Mouse (Mus musculus) C2C12 (cell line): ENCODE measurements at regions not wholly inside any gene's neighbourhood (a gene's known extent, or its start where the extent isn't known, plus 50 kb on each side); places are given as distances from the start of the nearest gene placed in this dataset.

Source experiments
- H3K27me3 ChIP-seq: one replicate; pipeline ENCODE4 v1.6.1; 2011; ENCODE audit not compliant: control insufficient read depth, insufficient read depth, insufficient read length
- H3K36me3 ChIP-seq: one replicate; pipeline ENCODE4 v1.6.1; 2011; ENCODE audit not compliant: control insufficient read depth, insufficient read depth
- H3K4me3 ChIP-seq: one replicate; pipeline ENCODE4 v1.5.1; 2011; ENCODE audit warnings: mild to moderate bottlenecking, control low read depth; ENCODE audit not compliant: poor library complexity, insufficient read depth, severe bottlenecking
- H3K79me2 ChIP-seq: one replicate; pipeline ENCODE4 v1.6.1; 2011; ENCODE audit not compliant: control insufficient read depth, insufficient read depth
- H3K79me3 ChIP-seq: one replicate; pipeline ENCODE4 v1.6.1; 2011; ENCODE audit warnings: low read depth, control low read depth
- H3ac ChIP-seq: one replicate; pipeline ENCODE3; 2011; ENCODE audit warnings: low read depth; ENCODE audit not compliant: control insufficient read depth, insufficient read length
- CEBPB ChIP-seq: IDR thresholded peaks from one replicate; pipeline ENCODE4 v1.6.1; 2011; ENCODE audit warnings: low read depth, mild to moderate bottlenecking, control low read depth, moderate library complexity
- CTCF ChIP-seq: IDR thresholded peaks from one replicate; pipeline ENCODE4 v1.5.1; 2011; ENCODE audit not compliant: control insufficient read depth, insufficient read depth, insufficient read length
- FOSL1 ChIP-seq: IDR thresholded peaks from one replicate; pipeline ENCODE4 v1.8.0; 2011; ENCODE audit warnings: mild to moderate bottlenecking, low read length; ENCODE audit not compliant: poor library complexity, insufficient read depth, severe bottlenecking
- MAX ChIP-seq: IDR thresholded peaks from one replicate; pipeline ENCODE4 v1.6.1; 2011; ENCODE audit warnings: mild to moderate bottlenecking, control low read depth
- MYOD1 ChIP-seq: IDR thresholded peaks from one replicate; pipeline ENCODE4 v1.6.1; 2011; ENCODE audit warnings: low read depth; ENCODE audit not compliant: control insufficient read depth, insufficient read length
- MYOG ChIP-seq: IDR thresholded peaks from one replicate; pipeline ENCODE4 v1.6.1; 2011; ENCODE audit not compliant: control insufficient read depth, insufficient read length; ENCODE audit errors: extremely low read depth
- USF1 ChIP-seq: IDR thresholded peaks from one replicate; pipeline ENCODE4 v1.6.1; 2011; ENCODE audit warnings: low read depth, mild to moderate bottlenecking, control low read depth, moderate library complexity

DNA sequence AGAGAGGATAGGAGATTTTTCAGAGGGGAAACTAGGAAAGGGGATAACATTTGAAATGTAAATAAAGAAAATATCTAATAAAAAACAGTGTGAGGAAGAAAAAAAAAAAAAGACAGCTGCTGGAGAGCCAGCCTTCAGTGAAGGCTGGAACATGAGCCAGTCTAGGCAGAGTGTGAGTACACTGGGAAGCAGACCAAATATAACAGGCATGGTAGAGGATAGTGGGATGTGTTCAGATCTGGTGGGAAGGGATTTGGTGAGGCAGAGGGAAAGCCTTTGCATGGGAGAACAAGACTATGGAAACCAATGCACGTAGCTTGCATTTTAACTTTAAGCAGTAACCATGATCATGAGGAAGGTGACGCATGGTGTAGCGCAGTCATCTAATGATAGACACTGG is 144.5 kb upstream of the Ube2e3 start:
- no peaks in the 10 kb centered on the region for H3K36me3 ChIP-seq
- no peaks in the 10 kb centered on the region for H3K27me3 ChIP-seq
- no peaks in the 10 kb centered on the region for H3K79me2 ChIP-seq
- no peak for TF ChIP-seq MYOG
- TF ChIP-seq CTCF = no peak
- TF ChIP-seq FOSL1 = no peak
- no peak for TF ChIP-seq USF1
- no peak for TF ChIP-seq MYOD1
- no peak for TF ChIP-seq MAX
- TF ChIP-seq CEBPB = no peak
- no peak overlapping the region for H3ac ChIP-seq
- H3K79me3 ChIP-seq = no peaks in the 10 kb centered on the region
- no peak overlapping the region for H3K4me3 ChIP-seq

DNA sequence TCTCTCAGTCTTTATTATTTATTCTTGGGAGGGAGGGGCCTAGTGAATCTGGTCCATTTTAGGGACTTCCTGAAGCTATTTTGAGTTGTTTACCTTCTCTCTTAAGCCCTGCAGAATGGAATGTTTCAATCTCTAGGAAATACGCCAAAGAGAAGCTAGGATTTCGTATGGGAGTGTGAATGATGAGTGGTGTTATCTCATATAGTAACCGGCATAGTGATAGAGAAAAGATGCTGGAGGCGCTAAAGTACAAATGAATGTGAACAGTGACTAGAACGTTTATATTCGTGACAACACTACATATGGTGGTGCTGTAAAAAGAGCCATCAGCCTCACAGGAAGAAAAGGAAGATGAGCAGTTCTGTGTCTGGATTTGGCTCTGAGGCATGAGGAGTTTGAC is 145.2 kb upstream of the Ube2e3 start:
- Histone ChIP-seq H3K27me3 (no peaks in the 10 kb centered on the region), H3K4me3 (no peak overlapping the region), H3ac (no peak overlapping the region), H3K36me3 (no peaks in the 10 kb centered on the region), H3K79me2 (no peaks in the 10 kb centered on the region), H3K79me3 (no peaks in the 10 kb centered on the region)
- TF ChIP-seq MYOG (no peak), FOSL1 (no peak), MAX (no peak), CTCF (no peak), CEBPB (no peak), USF1 (no peak), MYOD1 (no peak)

DNA sequence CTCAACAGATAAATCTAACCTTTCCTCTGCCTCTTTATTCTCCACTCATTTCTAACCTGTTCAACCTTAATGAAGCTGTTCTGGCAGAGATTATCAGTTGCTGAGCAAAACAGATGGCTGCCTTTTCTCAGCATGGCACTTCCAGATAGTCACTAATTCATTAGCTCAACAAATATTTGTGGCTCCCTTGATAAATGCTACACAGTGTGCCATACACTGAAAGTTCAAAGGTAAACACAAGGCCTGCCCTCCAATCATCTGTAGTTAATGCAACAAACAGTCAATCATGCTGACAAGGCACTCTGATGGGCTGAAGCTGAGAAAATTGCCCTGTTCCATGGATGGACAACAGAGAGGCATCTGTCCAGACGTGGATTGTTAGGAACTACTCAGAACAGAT is 149.4 kb upstream of the Ube2e3 start:
- TF ChIP-seq CTCF = no peak
- no peak for TF ChIP-seq MYOD1
- TF ChIP-seq CEBPB = no peak
- TF ChIP-seq MYOG = no peak
- TF ChIP-seq FOSL1 = no peak
- no peak for TF ChIP-seq MAX
- no peak for TF ChIP-seq USF1
- Histone ChIP-seq H3K79me3 (no peaks in the 10 kb centered on the region), H3K4me3 (no peak overlapping the region), H3ac (no peak overlapping the region), H3K79me2 (no peaks in the 10 kb centered on the region), H3K36me3 (no peaks in the 10 kb centered on the region), H3K27me3 (no peaks in the 10 kb centered on the region)

DNA sequence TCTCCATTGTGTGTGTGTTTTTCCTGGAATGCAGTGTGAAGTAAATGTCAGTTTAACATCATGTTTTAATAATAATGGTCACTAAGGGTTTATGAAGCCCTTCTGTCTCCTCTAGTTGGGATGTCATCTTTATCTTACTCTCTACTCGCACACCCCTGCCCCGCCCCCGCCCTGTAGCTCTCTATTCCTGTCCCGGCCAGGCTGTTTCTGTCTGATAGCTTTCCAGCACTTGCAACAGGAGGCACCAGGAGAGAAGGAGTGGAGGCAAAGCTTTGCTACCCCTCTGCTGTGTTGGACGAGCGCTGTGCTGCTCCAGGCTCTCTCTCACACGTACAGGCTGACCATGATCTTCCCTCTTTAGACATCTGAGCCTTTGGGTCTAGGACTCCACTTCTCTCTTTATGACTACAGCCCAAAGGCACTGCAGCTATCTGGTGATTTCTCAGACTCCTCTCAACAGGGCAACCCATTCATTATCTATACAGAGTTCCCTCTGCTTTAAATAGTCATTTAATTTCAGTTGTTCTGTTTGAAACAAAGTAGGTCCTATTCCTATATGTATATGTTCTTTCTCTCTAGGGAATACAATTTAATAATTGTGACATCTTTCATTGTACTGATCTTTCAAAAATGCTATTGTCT is 151.6 kb upstream of the Ube2e3 start:
- no peak for TF ChIP-seq USF1
- TF ChIP-seq CTCF = no peak
- no peak for TF ChIP-seq MAX
- no peak for TF ChIP-seq MYOG
- no peaks in the 10 kb centered on the region for H3K27me3 ChIP-seq

DNA sequence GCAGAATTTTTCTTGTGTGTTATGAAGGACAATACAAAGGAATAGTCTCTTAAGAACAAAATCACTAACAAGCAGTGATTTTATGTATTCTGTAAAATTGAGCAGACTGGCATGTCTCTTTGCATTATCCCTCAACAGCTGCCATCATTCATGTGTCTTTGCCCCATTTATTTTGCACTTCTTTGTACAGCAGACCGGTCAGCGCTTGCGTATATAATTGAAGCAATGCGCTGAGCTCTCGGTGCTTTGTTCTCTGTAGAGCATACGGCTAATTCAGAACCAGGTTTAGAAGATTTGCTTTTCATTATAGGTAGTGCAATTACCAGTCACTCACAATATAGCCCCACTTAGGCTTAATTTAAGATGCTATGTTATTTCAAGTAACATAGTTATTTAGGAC is 173.1 kb upstream of the Ube2e3 start:
- no peak overlapping the region for H3ac ChIP-seq
- no peak overlapping the region for H3K4me3 ChIP-seq
- H3K79me3 ChIP-seq = no peaks in the 10 kb centered on the region
- TF ChIP-seq CEBPB (no peak), MAX (no peak), CTCF (no peak), MYOG (no peak), MYOD1 (no peak), USF1 (no peak), FOSL1 (no peak)
- H3K27me3 ChIP-seq = no peaks in the 10 kb centered on the region
- no peaks in the 10 kb centered on the region for H3K79me2 ChIP-seq
- no peaks in the 10 kb centered on the region for H3K36me3 ChIP-seq

More for the DNA sequence above, 151.6 kb upstream of the Ube2e3 start:
- Histone ChIP-seq H3K36me3 (no peaks in the 10 kb centered on the region), H3K79me3 (no peaks in the 10 kb centered on the region), H3K79me2 (no peaks in the 10 kb centered on the region), H3ac (no peak overlapping the region), H3K4me3 (no peak overlapping the region)

DNA sequence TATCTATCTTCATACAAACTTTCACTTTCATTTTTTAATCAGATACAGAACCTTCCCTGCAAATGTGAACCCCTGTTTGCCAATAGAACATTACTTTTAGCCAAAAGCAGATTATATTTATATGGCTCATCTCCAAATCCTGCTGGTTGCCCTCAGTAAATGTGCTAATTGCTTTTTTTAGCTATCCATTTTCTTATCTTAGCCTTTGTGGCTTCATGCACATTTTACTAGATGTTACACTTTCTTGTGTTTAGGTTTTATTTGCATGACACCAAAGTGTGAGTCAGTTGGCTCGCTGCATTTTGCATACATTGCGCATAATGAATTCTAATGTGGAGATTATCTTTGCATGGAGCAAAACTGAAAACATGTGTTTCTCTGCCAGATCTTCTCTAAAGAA is 211.3 kb upstream of the Ube2e3 start:
- Histone ChIP-seq H3K36me3 (no peaks in the 10 kb centered on the region), H3K79me3 (no peaks in the 10 kb centered on the region), H3ac (no peak overlapping the region), H3K4me3 (no peak overlapping the region), H3K27me3 (no peaks in the 10 kb centered on the region), H3K79me2 (no peaks in the 10 kb centered on the region)
- TF ChIP-seq MYOG = no peak
- TF ChIP-seq MYOD1 = no peak
- TF ChIP-seq USF1 = no peak
- TF ChIP-seq CEBPB = no peak
- no peak for TF ChIP-seq CTCF
- no peak for TF ChIP-seq MAX
- no peak for TF ChIP-seq FOSL1
